Mouse (Mus musculus) stomach, embryonic 16.5 days (tissue): ENCODE results near the gene Rnf182. TPM values are rescaled to one million over a fixed set of nuclear protein-coding genes. Genes with fewer than 3 reads are reported as not detected.

Experiments
- ATAC-seq: fragments of 200-750 bp; cut with Nextera tagmentation; 2 replicates; pipeline ENCODE4 v1.8.0; 2017; ENCODE audit warnings: moderate number of reproducible peaks, moderate TSS enrichment; ENCODE audit not compliant: insufficient read depth, low FRiP score
- H3K27ac ChIP-seq: fragments of 300-500 bp; sonication (generic); 2 replicates; pipeline ENCODE4 v1.5.1; 2014; ENCODE audit warnings: low read length
- H3K27me3 ChIP-seq: fragments of 300-500 bp; sonication (generic); 2 replicates; pipeline ENCODE4 v1.6.1; 2014; ENCODE audit warnings: low read length, control low read depth, mixed read lengths; ENCODE audit not compliant: control insufficient read depth, insufficient read depth
- H3K36me3 ChIP-seq: fragments of 300-500 bp; sonication (generic); 2 replicates; pipeline ENCODE4 v1.6.1; 2014; ENCODE audit warnings: low read length; ENCODE audit not compliant: control insufficient read depth, insufficient read depth
- H3K4me1 ChIP-seq: fragments of 300-500 bp; sonication (generic); 2 replicates; pipeline ENCODE4 v1.6.1; 2014; ENCODE audit warnings: low read length, control low read depth, mixed read lengths; ENCODE audit not compliant: control insufficient read depth, insufficient read depth
- H3K4me2 ChIP-seq: fragments of 300-500 bp; sonication (generic); 2 replicates; pipeline ENCODE4 v1.6.1; 2014; ENCODE audit warnings: low read depth, low read length, mixed read lengths
- H3K4me3 ChIP-seq: fragments of 300-500 bp; sonication (generic); replicated peaks from 2 replicates; pipeline ENCODE4 v1.5.1; 2014; ENCODE audit warnings: mild to moderate bottlenecking, low read length
- H3K9ac ChIP-seq: fragments of 300-500 bp; sonication (generic); 2 replicates; pipeline ENCODE4 v1.6.1; 2014; ENCODE audit warnings: low read length
- H3K9me3 ChIP-seq: fragments of 300-500 bp; sonication (generic); replicated peaks from 2 replicates; pipeline ENCODE4 v1.6.1; 2016; ENCODE audit warnings: low read length, control low read depth; ENCODE audit not compliant: control insufficient read depth
- WGBS: fragments of 180-500 bp; shearing (Covaris S2); extraction: QIAGEN DNeasy Blood & Tissue Kit; methylation state at CpG from one replicate; pipeline ENCODE4 v1.1.7; 2014; 5-methylcytosine and 5-hydroxymethylcytosine counted together
- polyA plus RNA-seq: library from polyadenylated mRNA; unstranded; fragments of >200 nt; fragmentation: Nextera tagmentation; extraction: Ambion mirVana; gene quantifications from 2 replicates; pipeline ENCODE4 v1.2.1, GENCODE M21; 2015

The Rnf182 gene
- polyA plus RNA-seq, 1 experiment from 2014 or later: 1.5 TPM

DNA sequence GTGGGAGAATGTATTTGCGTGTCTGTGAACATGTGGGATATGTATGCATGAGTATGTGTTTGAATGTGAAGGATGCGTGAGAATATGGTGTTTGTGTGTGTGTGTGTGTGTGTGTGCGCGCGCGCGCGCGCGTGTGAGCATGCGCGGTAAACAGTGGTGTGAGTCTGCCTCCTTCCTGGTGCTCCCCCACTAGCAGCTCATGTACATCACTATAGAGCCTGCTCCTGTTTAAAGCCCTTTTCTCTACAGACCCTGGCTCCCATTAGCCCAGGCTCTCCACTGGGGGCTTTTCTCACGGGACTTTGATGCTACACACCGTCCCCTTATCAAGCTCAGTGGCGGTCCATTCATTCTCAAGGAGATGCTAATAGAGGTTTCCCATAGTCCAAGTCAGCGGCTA lies 32.5 kb upstream of the Rnf182 start:
- 47% methylated on average over 16 of the region's 16 CpGs for WGBS
- no peaks in the 10 kb centered on the region for H3K27me3 ChIP-seq
- no peak for ATAC-seq
- no peaks in the 10 kb centered on the region for H3K9me3 ChIP-seq
- H3K4me2 ChIP-seq: no peak overlapping the region
- H3K4me1 ChIP-seq: no peaks in the 10 kb centered on the region
- H3K9ac ChIP-seq: no peak overlapping the region
- H3K27ac ChIP-seq: no peak overlapping the region
- H3K4me3 ChIP-seq: no peak overlapping the region
- H3K36me3 ChIP-seq: no peaks in the 10 kb centered on the region

DNA sequence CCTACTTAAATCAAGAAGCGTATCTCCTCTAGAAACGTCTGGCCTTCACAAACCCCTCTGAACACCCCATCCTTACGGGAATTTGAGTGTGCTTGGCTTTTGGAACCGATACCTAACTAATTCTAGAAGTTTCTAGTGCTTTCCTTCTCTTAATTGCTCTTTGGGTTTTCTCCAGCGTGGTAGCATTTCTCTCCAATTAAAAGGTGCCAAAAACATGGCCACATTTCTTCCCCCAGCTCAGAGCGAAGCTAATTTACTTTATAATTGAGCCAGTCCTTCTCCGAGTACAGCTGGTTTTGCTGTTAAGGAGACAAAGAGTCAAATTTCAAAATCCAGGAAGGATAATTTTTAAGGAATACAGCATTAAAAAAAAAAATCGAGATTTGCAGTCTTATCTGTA lies 32.0 kb upstream of the Rnf182 start:
- no peak for ATAC-seq
- Histone ChIP-seq H3K9ac (no peak overlapping the region), H3K9me3 (no peaks in the 10 kb centered on the region), H3K4me1 (no peaks in the 10 kb centered on the region), H3K4me3 (no peak overlapping the region), H3K36me3 (no peaks in the 10 kb centered on the region), H3K27ac (no peak overlapping the region), H3K4me2 (no peak overlapping the region), H3K27me3 (no peaks in the 10 kb centered on the region)
- 63% methylated on average over 8 of the region's 8 CpGs for WGBS

DNA sequence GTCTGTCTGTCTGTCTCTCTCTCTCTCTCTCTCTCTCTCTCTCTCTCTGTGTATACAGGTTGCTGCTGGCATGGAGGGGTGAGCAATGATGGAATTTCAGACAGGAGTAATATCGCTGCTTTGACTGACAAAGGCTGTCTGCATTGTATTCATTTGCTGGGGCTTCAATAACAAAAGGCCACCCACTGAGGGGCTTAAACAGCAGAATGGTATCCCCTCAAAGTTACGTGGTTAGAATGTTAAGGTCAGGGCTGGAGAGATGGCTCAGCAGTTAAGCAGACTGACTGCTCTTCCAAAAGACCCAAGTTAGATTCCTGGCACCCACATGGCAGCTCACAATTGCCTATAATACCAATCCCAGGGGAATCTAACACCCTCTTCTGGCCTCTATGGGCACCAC lies 30.2 kb upstream of the Rnf182 start:
- Histone ChIP-seq H3K4me3 (no peak overlapping the region), H3K27ac (no peak overlapping the region), H3K4me2 (no peak overlapping the region), H3K9ac (no peak overlapping the region), H3K27me3 (no peaks in the 10 kb centered on the region), H3K36me3 (no peaks in the 10 kb centered on the region), H3K9me3 (no peaks in the 10 kb centered on the region), H3K4me1 (no peaks in the 10 kb centered on the region)
- ATAC-seq: no peak
- 57% methylated on average over 2 of the region's 2 CpGs for WGBS

DNA sequence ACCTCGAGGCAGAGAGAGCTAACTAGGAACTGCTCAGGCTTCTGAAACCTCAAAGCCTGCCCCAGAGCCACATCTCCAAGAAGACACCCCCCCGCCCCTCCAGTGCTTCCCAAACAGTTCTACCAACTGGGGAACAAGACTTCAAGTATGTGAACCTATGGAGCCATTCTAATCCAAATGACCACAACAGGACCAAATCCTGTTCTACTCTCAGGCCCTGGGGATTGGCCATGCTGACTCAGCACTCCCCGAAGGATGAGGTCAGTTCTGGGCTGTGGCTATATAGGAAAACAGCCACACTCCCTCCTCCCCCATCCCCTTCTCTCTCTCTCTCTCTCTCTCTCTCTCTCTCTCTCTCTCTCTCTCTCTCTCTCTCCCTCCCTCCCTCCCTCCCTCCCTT lies 28.5 kb upstream of the Rnf182 start:
- Histone ChIP-seq H3K36me3 (no peaks in the 10 kb centered on the region), H3K4me2 (no peak overlapping the region), H3K27ac (no peak overlapping the region), H3K4me1 (no peaks in the 10 kb centered on the region), H3K9ac (no peak overlapping the region), H3K27me3 (no peaks in the 10 kb centered on the region), H3K4me3 (no peak overlapping the region), H3K9me3 (no peaks in the 10 kb centered on the region)
- ATAC-seq: no peak
- WGBS: 87% methylated on average over 3 of the region's 3 CpGs

DNA sequence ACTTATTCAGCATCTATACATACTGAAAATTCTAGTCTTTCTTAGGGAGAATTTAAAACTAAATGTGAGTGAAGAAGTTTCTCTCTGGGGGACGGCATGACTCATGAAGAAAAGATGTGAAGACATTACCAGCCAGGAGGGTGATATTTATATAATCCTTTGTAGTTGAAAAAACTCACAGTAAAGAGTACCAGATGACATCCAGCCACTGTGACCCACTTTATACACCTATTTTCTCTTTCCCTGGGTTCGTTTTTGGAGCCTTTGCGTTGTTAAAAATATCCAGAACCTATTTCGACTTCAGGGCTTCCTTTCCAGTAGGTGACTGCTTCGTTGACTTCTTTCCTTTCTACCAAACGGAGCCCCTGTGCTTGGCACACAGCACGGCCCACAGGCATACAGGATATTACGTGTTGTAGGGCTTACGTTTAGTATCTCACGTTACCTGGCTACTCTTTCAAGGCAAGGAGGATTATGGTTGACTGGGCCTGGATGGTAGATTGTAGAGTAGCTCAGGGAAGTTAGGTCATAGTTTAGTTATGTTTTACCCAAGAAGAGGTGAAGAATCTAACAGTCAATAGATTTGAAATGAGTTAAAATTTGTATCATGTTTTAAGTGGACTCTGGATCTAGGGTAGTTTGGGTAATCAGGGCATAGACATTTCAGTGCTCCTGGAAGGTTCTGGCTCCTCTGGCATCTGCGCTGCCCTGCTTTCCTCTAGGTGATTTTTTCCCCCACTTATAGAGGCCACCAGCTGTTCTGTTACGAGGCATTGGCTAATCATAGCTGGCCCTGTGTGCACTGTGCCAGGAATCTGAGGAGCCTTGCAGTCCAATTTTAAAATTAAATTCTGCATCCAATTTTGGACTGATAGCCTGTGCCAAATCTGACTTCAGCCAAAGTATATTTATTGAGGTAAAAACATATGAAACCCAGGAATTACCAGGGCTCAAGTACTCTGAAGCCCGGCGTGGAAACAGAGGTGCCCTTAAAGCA lies 27.4 kb upstream of the Rnf182 start:
- ATAC-seq: no peak
- H3K4me3 ChIP-seq: no peak overlapping the region
- H3K27me3 ChIP-seq: no peaks in the 10 kb centered on the region
- H3K4me2 ChIP-seq: no peak overlapping the region
- H3K27ac ChIP-seq: no peak overlapping the region
- no peaks in the 10 kb centered on the region for H3K9me3 ChIP-seq
- no peak overlapping the region for H3K9ac ChIP-seq
- WGBS: 74% methylated on average over 14 of the region's 14 CpGs
- no peaks in the 10 kb centered on the region for H3K4me1 ChIP-seq
- H3K36me3 ChIP-seq: no peaks in the 10 kb centered on the region

DNA sequence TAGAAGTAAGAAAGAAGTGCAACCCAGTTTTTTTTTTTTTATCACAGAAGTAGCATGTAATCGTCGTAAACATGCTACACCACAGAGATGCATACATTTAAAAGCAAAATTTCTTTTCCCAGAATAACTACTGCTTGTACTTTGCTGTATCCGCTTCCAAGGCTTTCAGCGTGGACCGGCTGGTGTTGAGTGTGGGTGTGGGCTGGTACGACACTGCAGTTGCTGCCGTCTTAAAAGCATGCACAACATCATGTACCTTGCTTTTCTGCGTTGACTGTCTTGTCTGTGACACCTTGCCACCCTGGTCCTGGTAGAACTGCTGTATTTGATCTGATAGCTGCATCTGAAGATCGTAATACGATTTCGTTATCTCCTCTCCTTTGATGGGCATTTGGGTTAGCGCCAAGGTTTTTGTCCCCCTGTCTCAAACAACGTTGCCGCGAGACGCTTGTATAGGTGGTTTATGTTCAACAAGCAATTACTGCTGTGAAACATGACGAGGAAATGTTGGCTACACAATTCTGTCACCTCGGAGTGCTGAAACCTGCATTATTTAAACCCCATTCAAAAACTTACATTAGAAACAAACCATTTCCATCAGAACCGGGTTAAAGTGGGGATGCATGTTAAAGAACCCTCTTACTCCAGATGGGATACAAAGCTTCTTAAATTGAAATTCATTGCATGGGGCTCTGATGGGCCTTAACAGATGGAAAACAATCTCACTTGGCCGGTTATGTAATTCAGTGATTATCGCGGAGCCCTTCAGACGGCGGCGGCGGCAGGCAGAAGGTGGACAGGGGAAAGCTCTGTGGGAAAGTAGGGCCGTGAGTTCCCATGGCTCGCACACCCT lies 23.5 kb upstream of the Rnf182 start:
- Histone ChIP-seq H3K9ac (no peak overlapping the region), H3K4me3 (no peak overlapping the region), H3K36me3 (no peaks in the 10 kb centered on the region), H3K9me3 (no peaks in the 10 kb centered on the region), H3K4me2 (no peak overlapping the region), H3K27ac (no peak overlapping the region), H3K4me1 (no peaks in the 10 kb centered on the region), H3K27me3 (no peaks in the 10 kb centered on the region)
- no peak for ATAC-seq
- WGBS: 69% methylated on average over 28 of the region's 28 CpGs

DNA sequence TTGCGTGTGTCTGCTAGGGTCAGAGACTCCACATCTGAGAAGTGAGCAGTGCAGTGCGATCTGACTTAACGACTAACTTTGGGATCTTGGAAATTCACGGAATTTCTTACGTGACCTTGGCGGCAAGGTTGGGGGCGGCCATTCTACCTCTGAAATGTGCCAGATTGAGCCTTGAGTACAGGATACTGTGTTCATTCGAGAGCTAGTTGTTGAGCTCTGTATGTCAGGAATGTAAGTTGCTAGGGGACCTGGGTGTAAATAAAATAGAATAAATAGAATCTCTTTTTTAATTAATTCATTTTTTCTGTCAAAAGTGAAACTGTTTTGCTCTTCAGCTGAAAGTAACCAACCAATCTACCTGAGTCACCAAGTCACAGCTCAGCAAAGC lies 22.8 kb upstream of the Rnf182 start:
- Histone ChIP-seq H3K9me3 (no peaks in the 10 kb centered on the region), H3K9ac (no peak overlapping the region), H3K27ac (no peak overlapping the region), H3K4me3 (no peak overlapping the region), H3K36me3 (no peaks in the 10 kb centered on the region), H3K4me2 (no peak overlapping the region), H3K27me3 (no peaks in the 10 kb centered on the region), H3K4me1 (no peaks in the 10 kb centered on the region)
- no peak for ATAC-seq
- WGBS: 51% methylated on average over 8 of the region's 8 CpGs

DNA sequence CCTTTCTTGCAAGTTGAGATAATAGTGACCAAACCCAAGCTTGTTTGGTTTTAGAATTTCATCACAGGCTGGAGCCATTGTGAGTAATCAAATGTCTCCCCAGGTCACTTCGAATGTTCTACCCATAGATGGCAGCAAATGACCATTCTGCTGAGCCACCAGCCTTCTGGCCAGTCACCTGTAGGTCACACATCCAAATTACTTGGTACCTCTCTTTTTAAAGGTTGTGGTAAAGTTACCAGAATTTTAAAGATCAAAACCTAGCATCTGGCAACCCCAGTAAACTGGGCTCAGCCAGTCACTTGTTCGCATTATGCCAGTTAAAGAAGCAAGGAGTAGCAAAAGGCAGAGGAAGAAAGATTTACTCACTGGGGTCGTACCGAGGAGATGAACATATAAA lies 19.6 kb upstream of the Rnf182 start:
- Histone ChIP-seq H3K36me3 (no peaks in the 10 kb centered on the region), H3K9ac (no peak overlapping the region), H3K4me3 (no peak overlapping the region), H3K4me2 (no peak overlapping the region), H3K4me1 (no peaks in the 10 kb centered on the region), H3K9me3 (no peaks in the 10 kb centered on the region), H3K27me3 (no peaks in the 10 kb centered on the region), H3K27ac (no peak overlapping the region)
- WGBS: 67% methylated on average over 4 of the region's 4 CpGs
- ATAC-seq: no peak

DNA sequence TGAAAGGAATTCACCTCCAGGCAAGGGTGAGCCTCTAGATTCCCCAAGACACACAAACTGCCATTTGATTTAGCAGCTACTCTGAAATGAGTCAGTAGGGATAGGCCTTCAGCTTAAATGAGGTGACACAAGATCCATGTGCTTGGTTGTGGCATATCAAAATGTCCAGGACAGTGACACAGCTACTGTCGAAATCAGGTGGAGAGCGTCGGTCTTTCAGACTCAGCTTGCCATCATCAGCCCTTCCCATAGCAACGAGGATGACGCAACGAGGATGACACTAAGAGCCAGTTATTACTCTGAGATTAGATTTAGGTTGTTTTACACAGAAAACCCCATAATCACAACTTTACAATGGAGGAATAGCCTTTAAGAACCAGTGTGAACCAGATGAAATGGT lies 14.5 kb upstream of the Rnf182 start:
- Histone ChIP-seq H3K27me3 (no peaks in the 10 kb centered on the region), H3K36me3 (no peaks in the 10 kb centered on the region), H3K4me3 (no peak overlapping the region), H3K9ac (no peak overlapping the region), H3K4me2 (no peak overlapping the region), H3K27ac (no peak overlapping the region), H3K4me1 (no peaks in the 10 kb centered on the region), H3K9me3 (no peaks in the 10 kb centered on the region)
- WGBS: 91% methylated on average over 6 of the region's 6 CpGs
- ATAC-seq: no peak
